Mouse (Mus musculus): Measurements from ENCODE around the gene Spty2d1. TPM values are rescaled to one million over a fixed set of nuclear protein-coding genes. Genes with fewer than 3 reads are reported as not detected.

Spty2d1 gene
- total and polyA plus RNA-seq, 3 experiments: 14.4 to 36.9 (median 14.9) TPM

GRCm38 (mm10) chr7:47054666-47055065 lies 46.5 kb upstream of the Spty2d1 start:
- H3K9ac ChIP-seq (ENCODE audit: control insufficient read depth, low read depth, low read length, poor library complexity, severe bottlenecking): no peak overlapping the region
- no peak overlapping the region for H3K27ac ChIP-seq (ENCODE audit: control insufficient read depth, low read depth, low read length)
- H3K36me3 ChIP-seq (ENCODE audit: control insufficient read depth in 1 of 2, insufficient read depth in 2 of 2, low read length in 2 of 2): peaks cover 0 to 7% of the 10 kb centered on the region in 2 experiments; a peak in 2 of 4 replicates
- DNase-seq (ENCODE audit: low read depth, low spot score): no peak
- H3K4me1 ChIP-seq (ENCODE audit: control insufficient read depth in 1 of 2, insufficient read depth in 2 of 2, low read length in 2 of 2): peaks cover 0 to 15% of the 10 kb centered on the region in 2 experiments; a peak in 3 of 4 replicates
- TF ChIP-seq MYB (IDR thresholded peaks at IDR 0.05; ENCODE audit: low read depth, low read length): no peak
- no peak for TF ChIP-seq USF1 (IDR thresholded peaks at IDR 0.05; ENCODE audit: low read depth, low read length)
- no peak for TF ChIP-seq TBP (IDR thresholded peaks at IDR 0.05; ENCODE audit: low read depth, low read length)
- TF ChIP-seq KAT2A (conservative IDR thresholded peaks at IDR 0.05; ENCODE audit: low read depth, low read length): no peak
- no peak for TF ChIP-seq MYC (IDR thresholded peaks at IDR 0.05; ENCODE audit: low read depth, low read length)
- TF ChIP-seq POLR2AphosphoS2 (IDR thresholded peaks at IDR 0.05; ENCODE audit: low read length): no peak
- no peak for TF ChIP-seq UBTF (IDR thresholded peaks at IDR 0.05; ENCODE audit: borderline replicate concordance, insufficient read depth, low read depth, low read length)
- TF ChIP-seq CHD1 (IDR thresholded peaks at IDR 0.05; ENCODE audit: low read depth, low read length): no peak
- no peak for TF ChIP-seq MAZ (IDR thresholded peaks at IDR 0.05; ENCODE audit: low read depth, low read length)
- TF ChIP-seq POLR2A (IDR thresholded peaks at IDR 0.05; ENCODE audit: control insufficient read depth in 1 of 2, insufficient read depth in 1 of 2, low read depth in 1 of 2, low read length in 2 of 2, poor library complexity in 1 of 2): no peak
- TF ChIP-seq CHD2 (IDR thresholded peaks at IDR 0.05; ENCODE audit: low read length): no peak
- no peak for TF ChIP-seq ZKSCAN1 (IDR thresholded peaks at IDR 0.05; ENCODE audit: low read depth, low read length)
- TF ChIP-seq E2F4 (IDR thresholded peaks at IDR 0.05; ENCODE audit: borderline replicate concordance, low read depth, low read length): no peak
- TF ChIP-seq TCF12 (IDR thresholded peaks at IDR 0.05; ENCODE audit: low read depth, low read length): no peak
- no peak for TF ChIP-seq ZC3H11A (IDR thresholded peaks at IDR 0.05; ENCODE audit: low read depth, low read length)
- TF ChIP-seq SIN3A (IDR thresholded peaks at IDR 0.05; ENCODE audit: low read length): no peak
- no peaks in the 10 kb centered on the region for H3K27me3 ChIP-seq (ENCODE audit: control insufficient read depth in 1 of 2, insufficient read depth in 2 of 2, low read length in 2 of 2)
- H3K4me3 ChIP-seq (ENCODE audit: control insufficient read depth in 1 of 2, insufficient read depth in 1 of 2, low read depth in 2 of 2, low read length in 2 of 2): no peak overlapping the region
- no peaks in the 10 kb centered on the region for H3K9me3 ChIP-seq (replicated peaks; ENCODE audit: insufficient read depth, low read length)
- no peaks in the 10 kb centered on the region for H3K79me2 ChIP-seq (ENCODE audit: control insufficient read depth, insufficient read depth, low read length, poor library complexity)

- H3K36me3 ChIP-seq (ENCODE audit: control insufficient read depth in 1 of 2, insufficient read depth in 2 of 2, low read length in 2 of 2): peaks cover 0 to 7% of the 10 kb centered on the region in 2 experiments; a peak in 2 of 4 replicates
- no peak overlapping the region for H3K27ac ChIP-seq (ENCODE audit: control insufficient read depth, low read depth, low read length)
- no peak overlapping the region for H3K4me3 ChIP-seq (ENCODE audit: control insufficient read depth in 1 of 2, insufficient read depth in 1 of 2, low read depth in 2 of 2, low read length in 2 of 2)
Measured at GRCm38 (mm10) chr7:47053287-47053686, 45.1 kb upstream of the Spty2d1 start.

More at GRCm38 (mm10) chr7:47053287-47053686, 45.1 kb upstream of the Spty2d1 start:
- DNase-seq (ENCODE audit: low read depth, low spot score): no peak
- H3K79me2 ChIP-seq (ENCODE audit: control insufficient read depth, insufficient read depth, low read length, poor library complexity): no peaks in the 10 kb centered on the region
- no peak for TF ChIP-seq MYB (IDR thresholded peaks at IDR 0.05; ENCODE audit: low read depth, low read length)
- TF ChIP-seq MAFK (IDR thresholded peaks at IDR 0.05; ENCODE audit: borderline replicate concordance, low read depth, low read length): no peak
- no peak for TF ChIP-seq UBTF (IDR thresholded peaks at IDR 0.05; ENCODE audit: borderline replicate concordance, insufficient read depth, low read depth, low read length)
- no peak for TF ChIP-seq E2F4 (IDR thresholded peaks at IDR 0.05; ENCODE audit: borderline replicate concordance, low read depth, low read length)
- no peak for TF ChIP-seq TBP (IDR thresholded peaks at IDR 0.05; ENCODE audit: low read depth, low read length)
- no peak for TF ChIP-seq ZC3H11A (IDR thresholded peaks at IDR 0.05; ENCODE audit: low read depth, low read length)
- TF ChIP-seq SIN3A (IDR thresholded peaks at IDR 0.05; ENCODE audit: low read length): no peak
- no peak for TF ChIP-seq MEF2A (IDR thresholded peaks at IDR 0.05; ENCODE audit: extremely low read depth, insufficient replicate concordance, low read depth, low read length, poor library complexity, severe bottlenecking)
- no peak for TF ChIP-seq GABPA (IDR thresholded peaks at IDR 0.05; ENCODE audit: low read depth, low read length)
- TF ChIP-seq CHD1 (IDR thresholded peaks at IDR 0.05; ENCODE audit: low read depth, low read length): no peak
- TF ChIP-seq MAX (IDR thresholded peaks at IDR 0.05; ENCODE audit: low read length): no peak
- no peaks in the 10 kb centered on the region for H3K9me3 ChIP-seq (replicated peaks; ENCODE audit: insufficient read depth, low read length)
- no peaks in the 10 kb centered on the region; a peak in 1 of 4 replicates for H3K27me3 ChIP-seq (ENCODE audit: control insufficient read depth in 1 of 2, insufficient read depth in 2 of 2, low read length in 2 of 2)
- H3K4me1 ChIP-seq (ENCODE audit: control insufficient read depth in 1 of 2, insufficient read depth in 2 of 2, low read length in 2 of 2): peaks cover 0 to 15% of the 10 kb centered on the region in 2 experiments; a peak in 3 of 4 replicates
- no peak overlapping the region for H3K9ac ChIP-seq (ENCODE audit: control insufficient read depth, low read depth, low read length, poor library complexity, severe bottlenecking)
